Mouse (Mus musculus): ENCODE measurements around the gene Kcp.

- no peak for TF ChIP-seq POLR2A (IDR thresholded peaks at IDR 0.05; ENCODE audit: control insufficient read depth, extremely low read depth, insufficient read depth, low read length, poor library complexity)
- TF ChIP-seq CTCF (IDR thresholded peaks at IDR 0.05; ENCODE audit: borderline replicate concordance, control insufficient read depth, extremely low read depth, insufficient read depth, low read length, poor library complexity) = no peak
These were observed 11.5 kb downstream of the Kcp start for GRCm38 (mm10) chr6:29496270-29496669.

Measured in thymus, adult 2 months (tissue).